Mouse (Mus musculus) kidney, embryonic 14.5 days (tissue): ENCODE results near the gene Zbtb3. TPM values are rescaled to one million over a fixed set of nuclear protein-coding genes. Genes with fewer than 3 reads are reported as not detected.

ENCODE experiments used
- ATAC-seq: fragments of 200-750 bp; cut with Nextera tagmentation; 2 replicates; pipeline ENCODE4 v1.8.0; 2017; ENCODE audit warnings: moderate number of reproducible peaks, mild to moderate bottlenecking, moderate TSS enrichment, moderate library complexity; ENCODE audit not compliant: low FRiP score, low TSS enrichment
- H3K27ac ChIP-seq: fragments of 300-500 bp; sonication (generic); 2 replicates; pipeline ENCODE4 v1.5.1; 2014; ENCODE audit warnings: low read depth, mild to moderate bottlenecking, low read length, moderate library complexity, mixed read lengths
- H3K27me3 ChIP-seq: fragments of 300-500 bp; sonication (generic); 2 replicates; pipeline ENCODE4 v1.6.1; 2014; ENCODE audit warnings: mild to moderate bottlenecking, low read length; ENCODE audit not compliant: control insufficient read depth, insufficient read depth
- H3K36me3 ChIP-seq: fragments of 300-500 bp; sonication (generic); 2 replicates; pipeline ENCODE4 v1.6.1; 2014; ENCODE audit warnings: low read length, mixed read lengths; ENCODE audit not compliant: control insufficient read depth, insufficient read depth
- H3K4me1 ChIP-seq: fragments of 300-500 bp; sonication (generic); 2 replicates; pipeline ENCODE4 v1.6.1; 2014; ENCODE audit warnings: low read length, mixed read lengths; ENCODE audit not compliant: control insufficient read depth, insufficient read depth
- H3K4me2 ChIP-seq: fragments of 300-500 bp; sonication (generic); replicated peaks from 2 replicates; pipeline ENCODE4 v1.6.1; 2014; ENCODE audit warnings: low read depth, mild to moderate bottlenecking, low read length
- H3K4me3 ChIP-seq: fragments of 300-500 bp; sonication (generic); 2 replicates; pipeline ENCODE4 v1.5.1; 2014; ENCODE audit warnings: mild to moderate bottlenecking, low read length
- H3K9ac ChIP-seq: fragments of 300-500 bp; sonication (generic); 2 replicates; pipeline ENCODE4 v1.6.1; 2014; ENCODE audit warnings: low read depth, mild to moderate bottlenecking, low read length, moderate library complexity
- H3K9me3 ChIP-seq: fragments of 300-500 bp; sonication (generic); 2 replicates; pipeline ENCODE4 v1.6.1; 2016; ENCODE audit warnings: low read length; ENCODE audit not compliant: control insufficient read depth
- WGBS: fragments of 180-500 bp; shearing (Covaris S2); extraction: QIAGEN DNeasy Blood & Tissue Kit; methylation state at CpG from one replicate; pipeline ENCODE4 v1.1.7; 2014; 5-methylcytosine and 5-hydroxymethylcytosine counted together
- polyA plus RNA-seq: library from polyadenylated mRNA; unstranded; fragments of >200 nt; fragmentation: Nextera tagmentation; extraction: Ambion mirVana; gene quantifications from 2 replicates; pipeline ENCODE4 v1.2.1, GENCODE M21; 2014

Gene Zbtb3
- polyA plus RNA-seq, 1 experiment from 2014 or later, result 5.1 TPM

- 76% methylated on average over 7 of the region's 7 CpGs for WGBS
- 0 out of 2 replicates have a peak, but pooled peaks cover 5% of the 10 kb centered on the region for H3K4me1 ChIP-seq
- H3K27ac ChIP-seq, result no peak overlapping the region
These were observed 12.2 kb upstream of the Zbtb3 start for GRCm38 (mm10) chr19:8790171-8790570.

GRCm38 (mm10) chr19:8798264-8798946 is 4.0 kb upstream of the Zbtb3 start, which contains the start of gene Polr2g:
TSS of gene Polr2g (minus strand) at chr19:8798577.
- H3K36me3 ChIP-seq, result peaks cover 24% of the 10 kb centered on the region
- H3K27me3 ChIP-seq, result no peaks in the 10 kb centered on the region
- no peaks in the 10 kb centered on the region for H3K9me3 ChIP-seq
- H3K4me3 ChIP-seq, result peak within 1 kb of the TSS; percentile 82
- 1% methylated on average over 25 of the region's 25 CpGs for WGBS
- peak; percentile 77 for ATAC-seq
- H3K27ac ChIP-seq, result peak within 1 kb of the TSS; percentile 57; the same call in 1 of the 2 replicates
- peak within 1 kb of the TSS; percentile 75 for H3K4me2 ChIP-seq
- peak within 1 kb of the TSS; percentile 87 for H3K9ac ChIP-seq
- peaks cover 18% of the 10 kb centered on the region; the same call in 1 of the 2 replicates for H3K4me1 ChIP-seq

More at GRCm38 (mm10) chr19:8790171-8790570, 12.2 kb upstream of the Zbtb3 start:
- no peaks in the 10 kb centered on the region for H3K9me3 ChIP-seq
- H3K4me3 ChIP-seq, result no peak overlapping the region
- peaks cover 29% of the 10 kb centered on the region for H3K36me3 ChIP-seq
- no peak overlapping the region for H3K4me2 ChIP-seq
- ATAC-seq, result no peak
- H3K27me3 ChIP-seq, result no peaks in the 10 kb centered on the region
- H3K9ac ChIP-seq, result no peak overlapping the region

- ATAC-seq, result no peak
- H3K9me3 ChIP-seq, result no peaks in the 10 kb centered on the region
- H3K36me3 ChIP-seq, result peaks cover 23% of the 10 kb centered on the region
- peak overlapping the region; percentile 75 for H3K4me2 ChIP-seq
- no peak overlapping the region for H3K27ac ChIP-seq
- H3K9ac ChIP-seq, result peak overlapping the region; percentile 87; the same call in 1 of the 2 replicates
- no peaks in the 10 kb centered on the region for H3K27me3 ChIP-seq
- peak overlapping the region; percentile 82 for H3K4me3 ChIP-seq
- H3K4me1 ChIP-seq, result peaks cover 20% of the 10 kb centered on the region; the same call in 1 of the 2 replicates
These were observed 3.4 kb upstream of the Zbtb3 start for GRCm38 (mm10) chr19:8798947-8799315.

- Histone ChIP-seq H3K4me1 (peaks cover 15% of the 10 kb centered on the region; the same call in 1 of the 2 replicates), H3K36me3 (peaks cover 36% of the 10 kb centered on the region), H3K4me2 (peak overlapping the region; percentile 56), H3K27ac (no peak overlapping the region), H3K27me3 (no peaks in the 10 kb centered on the region), H3K9ac (0 out of 2 replicates have a peak overlapping the region, but pooled peaks have one; percentile 31), H3K4me3 (peak overlapping the region; percentile 61), H3K9me3 (no peaks in the 10 kb centered on the region)
- 94% methylated on average over 9 of the region's 9 CpGs for WGBS
- ATAC-seq, result no peak
These were observed 937 bp downstream of the Zbtb3 start for GRCm38 (mm10) chr19:8803204-8803780.

GRCm38 (mm10) chr19:8803879-8804660 is 1.7 kb downstream of the Zbtb3 start:
- no peaks in the 10 kb centered on the region for H3K9me3 ChIP-seq
- no peak overlapping the region for H3K27ac ChIP-seq
- peaks cover 15% of the 10 kb centered on the region; the same call in 1 of the 2 replicates for H3K4me1 ChIP-seq
- H3K36me3 ChIP-seq, result peaks cover 42% of the 10 kb centered on the region
- H3K9ac ChIP-seq, result no peak overlapping the region
- H3K4me3 ChIP-seq, result no peak overlapping the region
- no peak overlapping the region for H3K4me2 ChIP-seq
- 92% methylated on average over 11 of the region's 11 CpGs for WGBS
- H3K27me3 ChIP-seq, result no peaks in the 10 kb centered on the region
- ATAC-seq, result no peak

- no peak overlapping the region for H3K4me2 ChIP-seq
- peaks cover 12% of the 10 kb centered on the region; the same call in 1 of the 2 replicates for H3K4me1 ChIP-seq
- no peaks in the 10 kb centered on the region for H3K9me3 ChIP-seq
- H3K36me3 ChIP-seq, result peaks cover 67% of the 10 kb centered on the region
- no peaks in the 10 kb centered on the region for H3K27me3 ChIP-seq
- ATAC-seq, result no peak
- 95% methylated on average over 5 of the region's 5 CpGs for WGBS
- no peak overlapping the region for H3K4me3 ChIP-seq
- H3K27ac ChIP-seq, result no peak overlapping the region
- H3K9ac ChIP-seq, result no peak overlapping the region
These were observed 4.5 kb downstream of the Zbtb3 start for GRCm38 (mm10) chr19:8806810-8807209.

GRCm38 (mm10) chr19:8815812-8816211 is 13.5 kb downstream of the Zbtb3 start:
- Histone ChIP-seq H3K36me3 (peaks cover 56% of the 10 kb centered on the region), H3K4me1 (peaks cover 17% of the 10 kb centered on the region), H3K27ac (no peak overlapping the region), H3K9ac (no peak overlapping the region), H3K4me3 (0 out of 2 replicates have a peak overlapping the region, but pooled peaks have one; percentile 2), H3K4me2 (no peak overlapping the region), H3K9me3 (no peaks in the 10 kb centered on the region), H3K27me3 (no peaks in the 10 kb centered on the region)
- 66% methylated on average over 11 of the region's 11 CpGs for WGBS
- ATAC-seq, result no peak

- no peak for ATAC-seq
- Histone ChIP-seq H3K36me3 (peaks cover 45% of the 10 kb centered on the region), H3K9ac (peak overlapping the region; percentile 7), H3K4me2 (peak overlapping the region; percentile 85; the same call in 1 of the 2 replicates), H3K27ac (no peak overlapping the region), H3K9me3 (no peaks in the 10 kb centered on the region), H3K27me3 (no peaks in the 10 kb centered on the region), H3K4me3 (peak overlapping the region; percentile 1; the same call in 1 of the 2 replicates), H3K4me1 (peaks cover 20% of the 10 kb centered on the region)
- WGBS, result 83% methylated on average over 3 of the region's 3 CpGs
These were observed 14.6 kb downstream of the Zbtb3 start for GRCm38 (mm10) chr19:8817001-8817400.
